ENCODE assay signal across 10 mouse cellular contexts in genomic region chr10:79735361-79735760, GRCm38 (mm10). TPM values are rescaled to one million over a fixed set of nuclear protein-coding genes. Genes with fewer than 3 reads are reported as not detected.
DNase-seq lines count a peak whose midpoint lies in the region; ATAC-seq lines count a peak whose summit lies in the region.
"Had no signal": no experiment of that assay in that cellular context is flagged by ENCODE, and none has a peak within 500 bp of the region (broad histone marks: within the 10 kb centered on the region; RNA-seq: fewer than 3 reads in every experiment).

No protein-coding gene starts in this region.

- DNase-seq in kidney, postnatal 4 days, result peak; percentile 38 to 61
- DNase-seq in kidney, postnatal 14 days, result no peak
- DNase-seq in ZHBTc4 (ENCODE audit: low read depth, low spot score), result peak; percentile 72
- no peak for DNase-seq in ovary, postnatal 10 days (ENCODE audit: low spot score)
- DNase-seq: kidney, adult 11 months had no signal

- H3K4me2 ChIP-seq in forebrain, embryonic 13.5 days, result 0 out of 2 replicates have a peak overlapping the region, but pooled peaks have one; percentile 5
- H3K4me2 ChIP-seq in forebrain, embryonic 16.5 days (ENCODE audit: low read length), result no peak overlapping the region
- peak overlapping the region; percentile 30; the same call in 1 of the 2 replicates for H3K4me2 ChIP-seq in limb, embryonic 12.5 days

- no peak overlapping the region for H3K9ac ChIP-seq in forebrain, embryonic 13.5 days
- no peak overlapping the region for H3K9ac ChIP-seq in forebrain, embryonic 16.5 days (replicated peaks; ENCODE audit: low read depth, low read length)
- no peak overlapping the region; the same call in 1 of the 2 replicates for H3K9ac ChIP-seq in limb, embryonic 12.5 days (replicated peaks)

- peaks cover 77% of the 10 kb centered on the region for H3K36me3 ChIP-seq in forebrain, embryonic 13.5 days (ENCODE audit: poor library complexity, severe bottlenecking)
- H3K36me3 ChIP-seq in forebrain, embryonic 16.5 days (ENCODE audit: control insufficient read depth, insufficient read depth), result peaks cover 49% of the 10 kb centered on the region
- H3K36me3 ChIP-seq in limb, embryonic 12.5 days, result peaks cover 77% of the 10 kb centered on the region

- H3K4me1 ChIP-seq in forebrain, embryonic 13.5 days, result 0 out of 2 replicates have a peak, but pooled peaks cover 3% of the 10 kb centered on the region
- no peaks in the 10 kb centered on the region for H3K4me1 ChIP-seq in forebrain, embryonic 16.5 days (replicated peaks; ENCODE audit: control insufficient read depth, insufficient read depth, low read length)
- H3K4me1 ChIP-seq in limb, embryonic 12.5 days (replicated peaks), result peaks cover 5% of the 10 kb centered on the region; the same call in 1 of the 2 replicates

- WGBS in forebrain, embryonic 13.5 days, result 29% methylated on average over 48 of the region's 52 CpGs
- 26% methylated on average over 51 of the region's 52 CpGs for WGBS in forebrain, embryonic 16.5 days
- WGBS in limb, embryonic 12.5 days, result 28% methylated on average over 51 of the region's 52 CpGs

- no peak overlapping the region for H3K27ac ChIP-seq in forebrain, embryonic 13.5 days
- H3K27ac ChIP-seq in forebrain, embryonic 16.5 days (ENCODE audit: low read length), result no peak overlapping the region
- no peak overlapping the region for H3K27ac ChIP-seq in limb, embryonic 12.5 days

- H3K4me3 ChIP-seq in forebrain, embryonic 13.5 days, result no peak overlapping the region
- H3K4me3 ChIP-seq in forebrain, embryonic 16.5 days (replicated peaks; ENCODE audit: low read length), result no peak overlapping the region
- H3K4me3 ChIP-seq in limb, embryonic 12.5 days (replicated peaks), result 0 out of 2 replicates have a peak overlapping the region, but pooled peaks have one; percentile 15

- H3K27me3 ChIP-seq in forebrain, embryonic 13.5 days, result peaks cover 19% of the 10 kb centered on the region
- peaks cover 2% of the 10 kb centered on the region for H3K27me3 ChIP-seq in forebrain, embryonic 16.5 days (replicated peaks; ENCODE audit: control insufficient read depth, insufficient read depth, low read length)
- peaks cover 34% of the 10 kb centered on the region for H3K27me3 ChIP-seq in limb, embryonic 12.5 days

- no peak for ATAC-seq in forebrain, embryonic 13.5 days
- no peak for ATAC-seq in forebrain, embryonic 16.5 days
- no peak for ATAC-seq in limb, embryonic 12.5 days (ENCODE audit: insufficient number of reproducible peaks, insufficient read depth, low FRiP score, low TSS enrichment, low read depth)
- ATAC-seq in megakaryocyte progenitor cell, adult 5-6 weeks (replicated peaks; ENCODE audit: poor library complexity), result no peak
- ATAC-seq: forebrain, embryonic 14.5 days had no signal

- H3K9me3 ChIP-seq in forebrain, embryonic 13.5 days (replicated peaks), result peaks cover 28% of the 10 kb centered on the region
- peaks cover 26% of the 10 kb centered on the region for H3K9me3 ChIP-seq in forebrain, embryonic 16.5 days (ENCODE audit: control insufficient read depth, low read length)
- H3K9me3 ChIP-seq in limb, embryonic 12.5 days, result peaks cover 67% of the 10 kb centered on the region

RNA-seq across cellular contexts. Expression of gene Polrmt, which starts 11.0 kb away (rescaled TPM):
- 39.1 and 43.8 TPM in 2 replicates for polyA plus RNA-seq in forebrain, embryonic 13.5 days (2015; fragmentation: Nextera tagmentation; extraction: Ambion mirVana)
- polyA plus RNA-seq in forebrain, embryonic 16.5 days (2015; fragmentation: Nextera tagmentation; extraction: Ambion mirVana), result 47.1 and 50.0 TPM in 2 replicates
- polyA plus RNA-seq in limb, embryonic 12.5 days (2016; fragmentation: Nextera tagmentation; extraction: Ambion mirVana), result 54.0 and 54.1 TPM in 2 replicates
- 36.9 and 46.9 TPM in 2 replicates for total RNA-seq in megakaryocyte progenitor cell, adult 5-6 weeks (2015)
- total RNA-seq in megakaryocyte progenitor cell, adult 5-6 weeks (2017), result 10.8 and 14.6 TPM in 2 replicates

RNA-seq across cellular contexts. Expression of gene Hcn2, which starts 18.9 kb away (rescaled TPM):
- polyA plus RNA-seq in forebrain, embryonic 13.5 days (2015; fragmentation: Nextera tagmentation; extraction: Ambion mirVana), result 0.06 and 0.10 TPM in 2 replicates
- 0.39 and 0.52 TPM in 2 replicates for polyA plus RNA-seq in forebrain, embryonic 16.5 days (2015; fragmentation: Nextera tagmentation; extraction: Ambion mirVana)
- 0.15 TPM in 1 of 2 replicates, not detected in the other for polyA plus RNA-seq in limb, embryonic 12.5 days (2016; fragmentation: Nextera tagmentation; extraction: Ambion mirVana)
- total RNA-seq in megakaryocyte progenitor cell, adult 5-6 weeks (2015), result not detected in 2 replicates
- not detected in 2 replicates for total RNA-seq in megakaryocyte progenitor cell, adult 5-6 weeks (2017)

RNA-seq across cellular contexts. Expression of gene Fgf22, which starts 19.5 kb away (rescaled TPM):
- polyA plus RNA-seq in forebrain, embryonic 13.5 days (2015; fragmentation: Nextera tagmentation; extraction: Ambion mirVana), result 0.48 and 0.71 TPM in 2 replicates
- 0.25 and 0.73 TPM in 2 replicates for polyA plus RNA-seq in forebrain, embryonic 16.5 days (2015; fragmentation: Nextera tagmentation; extraction: Ambion mirVana)
- polyA plus RNA-seq in limb, embryonic 12.5 days (2016; fragmentation: Nextera tagmentation; extraction: Ambion mirVana), result 0.24 and 0.60 TPM in 2 replicates
- not detected in 2 replicates for total RNA-seq in megakaryocyte progenitor cell, adult 5-6 weeks (2015)
- not detected in 2 replicates for total RNA-seq in megakaryocyte progenitor cell, adult 5-6 weeks (2017)

RNA-seq across cellular contexts. Expression of gene Bsg, which starts 31.1 kb away (rescaled TPM):
- polyA plus RNA-seq in forebrain, embryonic 13.5 days (2015; fragmentation: Nextera tagmentation; extraction: Ambion mirVana), result 489 and 502 TPM in 2 replicates
- polyA plus RNA-seq in forebrain, embryonic 16.5 days (2015; fragmentation: Nextera tagmentation; extraction: Ambion mirVana), result 726 and 729 TPM in 2 replicates
- 676 and 680 TPM in 2 replicates for polyA plus RNA-seq in limb, embryonic 12.5 days (2016; fragmentation: Nextera tagmentation; extraction: Ambion mirVana)
- total RNA-seq in megakaryocyte progenitor cell, adult 5-6 weeks (2015), result 441 and 471 TPM in 2 replicates
- 272 TPM in 2 replicates for total RNA-seq in megakaryocyte progenitor cell, adult 5-6 weeks (2017)

RNA-seq across cellular contexts. Expression of gene Rnf126, which starts 31.4 kb away (rescaled TPM):
- polyA plus RNA-seq in forebrain, embryonic 13.5 days (2015; fragmentation: Nextera tagmentation; extraction: Ambion mirVana), result 70.9 and 74.8 TPM in 2 replicates
- 85.8 and 87.2 TPM in 2 replicates for polyA plus RNA-seq in forebrain, embryonic 16.5 days (2015; fragmentation: Nextera tagmentation; extraction: Ambion mirVana)
- polyA plus RNA-seq in limb, embryonic 12.5 days (2016; fragmentation: Nextera tagmentation; extraction: Ambion mirVana), result 108 and 113 TPM in 2 replicates
- total RNA-seq in megakaryocyte progenitor cell, adult 5-6 weeks (2015), result 55.6 and 63.0 TPM in 2 replicates
- 18.4 and 20.2 TPM in 2 replicates for total RNA-seq in megakaryocyte progenitor cell, adult 5-6 weeks (2017)

Comparison
In these comparisons a context has a peak if more than half of its experiments do, and no peak if none do; other contexts are left out.
1. DNase-seq: peak in kidney, postnatal 4 days (2 of 2) and ZHBTc4 (single experiment); none in kidney, postnatal 14 days (single experiment) and ovary, postnatal 10 days (single experiment).